Mouse (Mus musculus): ENCODE measurements at regions not wholly inside any gene's neighbourhood (a gene's known extent, or its start where the extent isn't known, plus 50 kb on each side); places are given as distances from the start of the nearest gene placed in this dataset.

DNA sequence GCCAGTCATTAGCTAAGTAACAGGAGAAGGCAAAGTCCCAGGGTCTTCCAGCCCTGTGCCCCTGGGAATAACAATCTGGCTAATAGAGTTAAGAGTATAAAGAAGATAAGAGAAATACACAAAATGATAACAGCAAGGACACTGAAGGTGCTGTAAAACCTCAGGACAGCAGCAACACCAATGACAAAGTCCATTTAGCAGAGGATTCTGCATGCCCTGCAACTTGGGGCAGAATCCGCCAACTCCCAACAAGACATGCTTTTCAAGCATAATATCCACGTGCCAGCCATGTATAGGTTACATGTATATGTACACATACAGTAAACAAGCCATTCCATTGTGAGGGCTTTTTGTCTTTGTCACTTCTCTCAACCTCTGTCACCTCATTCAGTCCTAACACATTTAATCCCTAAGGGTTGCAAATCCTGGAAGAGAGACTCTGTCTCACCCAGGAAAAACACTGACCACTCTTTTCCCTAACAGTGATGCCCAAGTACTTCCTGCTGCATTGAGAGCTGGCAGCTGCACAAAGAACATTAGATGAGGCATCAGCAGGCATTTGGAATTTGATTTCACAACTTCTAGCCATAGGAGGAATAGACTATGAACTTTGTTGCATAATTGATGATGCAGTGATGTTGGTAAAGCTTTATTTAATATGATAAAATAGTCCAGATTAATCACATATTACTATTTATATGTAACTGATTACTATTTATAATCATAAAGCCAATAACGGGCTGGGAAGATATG, 105.8 kb upstream of the Slc4a7 start:
- no peak for DNase-seq (ENCODE audit: low spot score in 2 of 2)

GRCm38 (mm10) chr14:14599586-14599985, 102.5 kb upstream of the Slc4a7 start:
- DNase-seq (ENCODE audit: low spot score in 2 of 2) = no peak

DNA sequence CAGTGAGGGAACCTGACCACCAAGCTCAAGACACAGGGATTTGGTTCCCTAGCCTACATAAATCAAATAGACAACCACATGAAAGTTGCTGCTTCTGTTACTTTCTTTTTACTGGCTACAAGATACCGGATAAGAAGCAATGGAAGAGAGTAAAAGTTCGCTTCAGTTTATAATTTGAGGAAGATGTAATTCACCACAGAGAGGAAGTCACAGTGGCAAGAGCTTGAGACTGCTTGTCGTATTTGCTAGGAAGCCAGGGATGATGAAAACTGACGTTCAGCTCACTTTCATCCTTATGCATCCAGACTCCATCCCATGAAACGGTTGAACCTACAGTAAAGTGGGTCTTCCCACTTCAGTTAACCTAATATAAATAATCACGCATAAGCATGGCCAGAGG, 102.1 kb upstream of the Slc4a7 start:
- no peak for DNase-seq (ENCODE audit: low spot score in 2 of 2)

- no peak for DNase-seq (ENCODE audit: low spot score in 2 of 2)
These were observed 98.6 kb upstream of the Slc4a7 start for GRCm38 (mm10) chr14:14603439-14603838.

DNA sequence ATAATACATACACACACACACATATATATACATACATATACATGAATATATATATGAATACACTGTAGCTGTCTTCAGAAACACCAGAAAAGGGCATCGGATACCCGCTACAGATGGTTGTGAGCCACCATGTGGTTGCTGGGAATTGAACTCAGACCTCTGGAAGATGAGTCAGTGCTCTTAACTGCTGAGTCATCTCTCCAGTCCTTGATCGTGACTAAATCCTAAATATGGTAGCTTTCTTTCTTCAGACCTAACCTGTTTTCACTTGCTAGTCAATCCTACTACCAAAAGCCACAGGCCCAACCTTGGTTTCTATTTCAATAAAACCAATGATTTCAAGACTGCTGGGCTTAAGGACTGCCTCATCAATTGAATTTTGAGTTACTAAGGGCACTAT, 95.0 kb upstream of the Slc4a7 start:
- no peak for DNase-seq (ENCODE audit: low spot score in 2 of 2)

DNA sequence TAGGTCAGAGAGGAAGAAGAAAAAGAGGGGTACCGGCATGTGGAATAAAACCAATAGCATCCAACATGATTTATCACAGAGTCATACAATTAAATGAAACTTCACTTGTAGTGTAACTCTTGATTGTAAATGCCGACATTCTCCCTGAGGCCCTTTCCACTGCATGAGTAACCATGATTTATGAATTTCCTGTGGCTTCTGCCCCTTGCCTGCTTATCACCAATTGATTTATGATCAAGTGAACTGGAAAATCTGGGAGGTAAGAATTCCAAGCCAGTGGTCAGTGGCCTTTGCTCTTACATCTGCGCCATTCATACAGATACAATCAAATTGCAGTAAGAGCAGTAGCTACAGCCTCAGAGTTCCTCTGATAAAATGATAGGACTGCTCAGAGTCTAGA, 89.8 kb upstream of the Slc4a7 start:
- DNase-seq (ENCODE audit: low spot score in 2 of 2) = no peak

- DNase-seq (ENCODE audit: low spot score in 2 of 2) = no peak
These were observed 81.8 kb upstream of the Slc4a7 start for GRCm38 (mm10) chr14:14620316-14620715.

- DNase-seq (ENCODE audit: low spot score in 2 of 2) = no peak
These were observed 73.4 kb upstream of the Slc4a7 start for GRCm38 (mm10) chr14:14628673-14629072.

GRCm38 (mm10) chr14:14631750-14632149, 70.3 kb upstream of the Slc4a7 start:
- DNase-seq (ENCODE audit: low spot score in 2 of 2) = no peak

GRCm38 (mm10) chr14:14632471-14632870, 69.6 kb upstream of the Slc4a7 start:
- no peak for DNase-seq (ENCODE audit: low spot score in 2 of 2)

GRCm38 (mm10) chr14:14632951-14633931, 68.8 kb upstream of the Slc4a7 start:
- no peak for DNase-seq (ENCODE audit: low spot score in 2 of 2)

GRCm38 (mm10) chr14:14634021-14634420, 68.1 kb upstream of the Slc4a7 start:
- DNase-seq (ENCODE audit: low spot score in 2 of 2) = no peak

DNA sequence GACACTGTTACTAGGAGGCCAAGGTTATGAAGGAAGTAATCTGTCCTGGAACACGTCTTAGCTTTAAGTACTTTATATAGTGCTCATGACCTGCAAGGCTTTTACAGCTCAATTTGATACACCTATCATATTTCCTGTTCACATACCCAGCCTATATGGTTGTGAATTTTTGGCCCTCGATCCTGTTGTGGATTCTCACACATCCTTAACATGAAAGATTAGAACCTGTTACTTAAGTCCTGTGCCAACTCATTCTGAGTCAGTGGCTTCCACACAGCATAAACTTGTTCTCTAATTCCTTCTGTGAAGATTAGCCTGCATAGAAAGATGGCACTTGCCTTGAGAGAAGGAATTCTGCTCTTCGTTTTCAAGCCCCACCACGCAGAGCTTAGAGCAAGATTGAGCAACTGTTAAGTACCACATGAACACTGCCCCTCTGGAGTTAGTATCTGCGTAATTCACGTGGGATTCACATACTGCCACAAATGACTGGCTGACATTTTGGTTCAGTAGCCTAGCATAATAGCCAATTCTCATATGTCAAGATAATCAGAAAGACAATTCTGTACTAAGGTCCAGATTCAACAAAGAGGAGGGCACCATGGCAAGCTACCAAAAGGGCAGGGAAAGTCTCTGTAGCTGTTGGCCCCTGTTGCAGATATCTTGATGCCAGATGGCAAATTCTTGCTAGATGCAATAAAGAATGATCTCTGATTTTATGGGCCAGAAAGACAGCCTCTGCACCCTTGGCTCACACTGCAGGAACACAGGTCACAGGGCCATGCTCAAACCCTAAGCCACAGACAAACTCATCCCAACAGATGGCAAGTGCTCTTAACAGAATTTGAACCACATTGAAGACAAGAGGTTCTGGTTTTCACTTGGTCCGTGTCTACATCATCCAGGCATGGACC, 62.7 kb upstream of the Slc4a7 start:
- DNase-seq (ENCODE audit: low spot score in 2 of 2) = no peak

- no peak for DNase-seq (ENCODE audit: low spot score in 2 of 2)
These were observed 62.0 kb upstream of the Slc4a7 start for GRCm38 (mm10) chr14:14640023-14640441.

- no peak for DNase-seq (ENCODE audit: low spot score in 2 of 2)
These were observed 61.5 kb upstream of the Slc4a7 start for GRCm38 (mm10) chr14:14640557-14640956.

- DNase-seq (ENCODE audit: low spot score in 2 of 2) = no peak
These were observed 58.5 kb upstream of the Slc4a7 start for GRCm38 (mm10) chr14:14643533-14643932.

- no peak for DNase-seq (ENCODE audit: low spot score in 2 of 2)
These were observed 57.0 kb upstream of the Slc4a7 start for GRCm38 (mm10) chr14:14645084-14645483.
